Mouse (Mus musculus) CH12.LX (cell line): ENCODE measurements around the gene Zcchc7. TPM values are rescaled to one million over a fixed set of nuclear protein-coding genes. Genes with fewer than 3 reads are reported as not detected.
A peak's percentile ranks its signal among the peaks of the same experiment; 100 is the strongest.

Experiments used
- DNase-seq: peaks from one replicate; pipeline ENCODE4 v3.0.0-alpha.2; 2013; ENCODE audit errors: extremely low read depth
- H3K27ac ChIP-seq: 2 replicates; pipeline ENCODE4 v1.5.1; 2012; ENCODE audit warnings: low read depth, mild to moderate bottlenecking, control low read depth, moderate library complexity; ENCODE audit not compliant: insufficient read depth
- H3K27me3 ChIP-seq: replicated peaks from 2 replicates; pipeline ENCODE3; 2012; ENCODE audit warnings: inconsistent platforms
- H3K36me3 ChIP-seq, 2 experiments: replicated peaks in 1 of 2; 2 replicates each; pipeline versions ENCODE3 to v1.6.1; 2012; ENCODE audit warnings: inconsistent platforms in 1 of 2, low read length in 1 of 2, mild to moderate bottlenecking in 1 of 2, mixed read lengths in 1 of 2, moderate library complexity in 1 of 2; ENCODE audit not compliant: control insufficient read depth in 1 of 2, insufficient read depth in 1 of 2
- H3K4me1 ChIP-seq, 2 experiments: 2 replicates each; pipeline ENCODE4 v1.6.1; 2012; ENCODE audit warnings: inconsistent platforms in 1 of 2, moderate library complexity in 1 of 2; ENCODE audit not compliant: insufficient read depth in 2 of 2, control insufficient read depth in 1 of 2
- H3K4me2 ChIP-seq: 2 replicates; pipeline ENCODE4 v1.6.1; 2012; ENCODE audit warnings: low read depth, mild to moderate bottlenecking, control low read depth; ENCODE audit not compliant: poor library complexity, insufficient read depth, severe bottlenecking
- H3K4me3 ChIP-seq, 3 experiments: fragments of 150-350 bp in 1 of 3; sonication (generic) in 1 of 3; replicated peaks in 1 of 3; 2 replicates each; pipeline versions ENCODE3 to v1.5.1; 2011 to 2012; ENCODE audit warnings: low read depth in 2 of 3, low read length in 2 of 3, mild to moderate bottlenecking in 2 of 3, moderate library complexity in 2 of 3, control low read depth in 1 of 3, improper control_type of control experiment in 1 of 3, inconsistent platforms in 1 of 3, mixed read lengths in 1 of 3; ENCODE audit not compliant: poor library complexity in 1 of 3
- H3K79me2 ChIP-seq: replicated peaks from 2 replicates; pipeline ENCODE4 v1.6.1; 2012; ENCODE audit warnings: mild to moderate bottlenecking, moderate library complexity; ENCODE audit not compliant: control insufficient read depth, poor library complexity, insufficient read depth, severe bottlenecking; ENCODE audit errors: extremely low read depth
- H3K9ac ChIP-seq: 2 replicates; pipeline ENCODE4 v1.6.1; 2012; ENCODE audit warnings: low read depth, mild to moderate bottlenecking, control low read depth, moderate library complexity; ENCODE audit not compliant: insufficient read depth
- H3K9me3 ChIP-seq: replicated peaks from 2 replicates; pipeline ENCODE3; 2012; ENCODE audit warnings: low read length, inconsistent platforms, mixed read lengths
- BHLHE40 ChIP-seq: IDR thresholded peaks from 2 replicates; pipeline ENCODE4 v1.6.1; 2011; ENCODE audit warnings: mild to moderate bottlenecking, low read depth, low read length, improper control_type of control experiment
- CHD2 ChIP-seq: IDR thresholded peaks from 2 replicates; pipeline ENCODE4 v1.6.1; 2011; ENCODE audit warnings: low read length, improper control_type of control experiment
- CTCF ChIP-seq, 2 experiments: IDR thresholded peaks in 1 of 2; conservative IDR thresholded peaks in 1 of 2; 2 replicates each; pipeline ENCODE4 v1.5.1; 2011 to 2012; ENCODE audit warnings: low read depth in 2 of 2, low read length in 2 of 2, improper control_type of control experiment in 1 of 2, inconsistent platforms in 1 of 2, mild to moderate bottlenecking in 1 of 2, moderate library complexity in 1 of 2
- E2F4 ChIP-seq: IDR thresholded peaks from 2 replicates; pipeline ENCODE4 v1.6.1; 2011; ENCODE audit warnings: low read depth, low read length, improper control_type of control experiment; ENCODE audit not compliant: insufficient replicate concordance
- ELF1 ChIP-seq: IDR thresholded peaks from 2 replicates; pipeline ENCODE4 v1.6.1; 2014; ENCODE audit warnings: low read depth, mild to moderate bottlenecking, inconsistent platforms, low read length, improper control_type of control experiment
- EP300 ChIP-seq: IDR thresholded peaks from 2 replicates; pipeline ENCODE4 v1.6.1; 2011; ENCODE audit warnings: low read length, improper control_type of control experiment
- ETS1 ChIP-seq: conservative IDR thresholded peaks from 2 replicates; pipeline ENCODE4 v1.6.1; 2012; ENCODE audit warnings: low read depth, mild to moderate bottlenecking, inconsistent platforms, low read length, improper control_type of control experiment, moderate library complexity
- GABPA ChIP-seq: IDR thresholded peaks from 2 replicates; pipeline ENCODE4 v1.6.1; 2012; ENCODE audit warnings: low read depth, low read length, improper control_type of control experiment, inconsistent platforms; ENCODE audit not compliant: insufficient replicate concordance
- HCFC1 ChIP-seq: IDR thresholded peaks from 2 replicates; pipeline ENCODE4 v1.6.1; 2012; ENCODE audit warnings: low read depth, mild to moderate bottlenecking, inconsistent platforms, low read length, improper control_type of control experiment
- IRF4 ChIP-seq: IDR thresholded peaks from 2 replicates; pipeline ENCODE4 v1.6.1; 2014; ENCODE audit warnings: low read depth, mild to moderate bottlenecking, inconsistent platforms, low read length, improper control_type of control experiment
- JUN ChIP-seq: IDR thresholded peaks from 2 replicates; pipeline ENCODE4 v1.6.1; 2011; ENCODE audit warnings: low read depth, mild to moderate bottlenecking, low read length, improper control_type of control experiment, moderate library complexity; ENCODE audit not compliant: insufficient read depth
- JUND ChIP-seq: conservative IDR thresholded peaks from 2 replicates; pipeline ENCODE4 v1.6.1; 2011; ENCODE audit warnings: low read depth, low read length, improper control_type of control experiment
- MAFK ChIP-seq: IDR thresholded peaks from 2 replicates; pipeline ENCODE4 v1.6.1; 2011; ENCODE audit warnings: low read length, improper control_type of control experiment; ENCODE audit not compliant: insufficient replicate concordance
- MAX ChIP-seq: IDR thresholded peaks from 2 replicates; pipeline ENCODE4 v1.6.1; 2011; ENCODE audit warnings: low read length, improper control_type of control experiment
- MAZ ChIP-seq: IDR thresholded peaks from 2 replicates; pipeline ENCODE4 v1.6.1; 2012; ENCODE audit warnings: low read depth, mild to moderate bottlenecking, inconsistent platforms, low read length, improper control_type of control experiment, moderate library complexity
- MXI1 ChIP-seq: IDR thresholded peaks from 2 replicates; pipeline ENCODE4 v1.6.1; 2011; ENCODE audit warnings: mild to moderate bottlenecking, low read depth, low read length, improper control_type of control experiment
- MYC ChIP-seq: IDR thresholded peaks from 2 replicates; pipeline ENCODE4 v1.6.1; 2011; ENCODE audit warnings: low read depth, mild to moderate bottlenecking, improper control_type of control experiment, low read length
- NELFE ChIP-seq: IDR thresholded peaks from 2 replicates; pipeline ENCODE4 v1.6.1; 2011; ENCODE audit warnings: low read depth, low read length, improper control_type of control experiment
- NRF1 ChIP-seq: IDR thresholded peaks from 2 replicates; pipeline ENCODE4 v1.6.1; 2014; ENCODE audit warnings: low read depth, mild to moderate bottlenecking, inconsistent platforms, low read length, improper control_type of control experiment, moderate library complexity
- PAX5 ChIP-seq: IDR thresholded peaks from 2 replicates; pipeline ENCODE4 v1.6.1; 2012; ENCODE audit warnings: low read length, inconsistent platforms, mixed read lengths
- POLR2AphosphoS2 ChIP-seq: IDR thresholded peaks from 2 replicates; pipeline ENCODE4 v1.6.1; 2011; ENCODE audit warnings: low read depth, low read length, improper control_type of control experiment
- RAD21 ChIP-seq: IDR thresholded peaks from 2 replicates; pipeline ENCODE4 v1.6.1; 2011; ENCODE audit warnings: low read depth, mild to moderate bottlenecking, low read length, improper control_type of control experiment, moderate library complexity
- SIN3A ChIP-seq: IDR thresholded peaks from 2 replicates; pipeline ENCODE4 v1.6.1; 2012; ENCODE audit warnings: low read length, improper control_type of control experiment, inconsistent platforms
- SMC3 ChIP-seq: IDR thresholded peaks from 2 replicates; pipeline ENCODE4 v1.6.1; 2011; ENCODE audit warnings: low read depth, low read length, improper control_type of control experiment
- TBP ChIP-seq: conservative IDR thresholded peaks from 2 replicates; pipeline ENCODE4 v1.6.1; 2011; ENCODE audit warnings: low read depth, low read length, improper control_type of control experiment
- USF1 ChIP-seq: IDR thresholded peaks from 2 replicates; pipeline ENCODE4 v1.6.1; 2014; ENCODE audit warnings: low read depth, mild to moderate bottlenecking, inconsistent platforms, low read length, improper control_type of control experiment
- USF2 ChIP-seq: conservative IDR thresholded peaks from 2 replicates; pipeline ENCODE4 v1.6.1; 2011; ENCODE audit warnings: low read depth, low read length, improper control_type of control experiment
- ZC3H11A ChIP-seq: IDR thresholded peaks from 2 replicates; pipeline ENCODE4 v1.6.1; 2012; ENCODE audit warnings: low read depth, mild to moderate bottlenecking, inconsistent platforms, low read length, improper control_type of control experiment
- ZKSCAN1 ChIP-seq: IDR thresholded peaks from 2 replicates; pipeline ENCODE4 v1.6.1; 2012; ENCODE audit warnings: low read depth, inconsistent platforms, low read length, improper control_type of control experiment, borderline replicate concordance
- dilution Hi-C: fragments of 300-500 bp; cut with MboI; formaldehyde crosslinking; loops from 2 replicates; pipeline ENCODE4 v1.14.3; 2020; ENCODE audit warnings: low sequenced_read_pairs; ENCODE audit not compliant: extremely low pct_unique_long_range_greater_than_20kb, extremely low pct_ligation_motif_present
- in situ Hi-C: fragments of 300-500 bp; cut with MboI; formaldehyde crosslinking; loops from 3 replicates; pipeline ENCODE4 v1.14.3; 2019; ENCODE audit warnings: low sequenced_read_pairs, low pct_ligation_motif_present, low pct_unique_long_range_greater_than_20kb, mixed read lengths
- polyA plus RNA-seq: library from polyadenylated mRNA; unstranded; fragments of >175 nt; gene quantifications from 2 replicates; pipeline ENCODE4 v1.2.1, GENCODE M21; 2012; ENCODE audit warnings: low read depth; ENCODE audit not compliant: insufficient read length
- total RNA-seq, 2 experiments: library from RNA; depleted of rRNA; stranded (reverse); fragments of 300-350 nt in 1 of 2; fragments of >200 nt in 1 of 2; gene quantifications; 2 replicates each; pipeline ENCODE4 v1.2.3; 2012 to 2014

Zcchc7 gene
- total and polyA plus RNA-seq, 3 experiments, result 21.0 to 27.6 (median 25.2) TPM

GRCm38 (mm10) chr4:44780462-44781157 is 24.9 kb downstream of the Zcchc7 start:
- dilution Hi-C loops, result no loop called here
- peak; percentile 80 for DNase-seq

DNA sequence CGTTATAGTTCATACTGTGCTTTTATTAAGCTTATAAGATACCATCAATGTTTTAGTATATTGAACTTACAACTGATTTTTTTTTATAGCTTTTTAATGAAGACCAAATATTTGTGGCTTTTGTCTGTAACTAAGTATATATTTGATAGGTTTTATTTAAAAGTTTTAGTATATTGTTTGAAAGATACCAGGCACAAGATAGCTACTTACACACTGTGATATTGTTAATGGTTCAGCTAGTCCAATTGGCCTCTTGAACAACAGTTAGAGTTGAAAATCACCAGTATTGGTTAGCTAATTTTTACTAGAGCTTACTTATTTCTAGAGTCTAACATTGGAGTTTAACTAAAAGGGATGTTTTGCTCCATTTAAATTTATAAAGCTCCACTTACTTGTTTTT is 25.8 kb downstream of the Zcchc7 start:
- TF ChIP-seq ZKSCAN1 (no peak), E2F4 (no peak), PAX5 (no peak), GABPA (no peak), MAZ (no peak), JUND (no peak), JUN (no peak), CHD2 (no peak)
- Histone ChIP-seq H3K27ac (no peak overlapping the region), H3K4me1 (peaks cover 4 to 55% of the 10 kb centered on the region in 2 experiments; a peak in 3 of 4 replicates), H3K4me2 (no peak overlapping the region), H3K79me2 (peaks cover 5% of the 10 kb centered on the region; the same call in 1 of the 2 replicates), H3K9me3 (no peaks in the 10 kb centered on the region), H3K36me3 (peaks cover 0 to 8% of the 10 kb centered on the region in 2 experiments), H3K4me3 (no peak overlapping the region), H3K27me3 (no peaks in the 10 kb centered on the region), H3K9ac (no peak overlapping the region)
- in situ Hi-C loops (no loop called here), dilution Hi-C loops (no loop called here)
- DNase-seq, result no peak

More at GRCm38 (mm10) chr4:44780462-44781157, 24.9 kb downstream of the Zcchc7 start:
- H3K27ac ChIP-seq, result no peak overlapping the region
- H3K4me2 ChIP-seq, result peak overlapping the region; percentile 16
- no peaks in the 10 kb centered on the region for H3K27me3 ChIP-seq
- no peaks in the 10 kb centered on the region for H3K9me3 ChIP-seq
- no peak overlapping the region for H3K4me3 ChIP-seq
- in situ Hi-C loops, result no loop called here
- H3K9ac ChIP-seq, result no peak overlapping the region
- H3K4me1 ChIP-seq, result peaks cover 4 to 55% of the 10 kb centered on the region in 2 experiments; a peak in 3 of 4 replicates
- H3K79me2 ChIP-seq, result peaks cover 5% of the 10 kb centered on the region; the same call in 1 of the 2 replicates
- TF ChIP-seq NRF1 (no peak), MAFK (no peak), MXI1 (peak; percentile 76; the same call in 1 of the 2 replicates), RAD21 (no peak), JUND (no peak), USF1 (no peak), BHLHE40 (peak; percentile 81), JUN (no peak), PAX5 (no peak), USF2 (0 out of 2 replicates have a peak, but pooled peaks have one; percentile 10), SIN3A (no peak), CTCF (conservative IDR thresholded peaks at IDR 0.05 in 1 of 2, IDR thresholded peaks at IDR 0.05 in 1 of 2; ENCODE audit: low read depth in 2 of 2, low read length in 2 of 2) (no peak), CHD2 (peak; percentile 71), ZC3H11A (no peak), TBP (no peak), HCFC1 (no peak), POLR2AphosphoS2 (no peak), ELF1 (no peak), EP300 (peak; percentile 60; the same call in 1 of the 2 replicates), NELFE (no peak), MAX (peak; percentile 88), IRF4 (0 out of 2 replicates have a peak, but pooled peaks have one; percentile 23), MAZ (no peak), ETS1 (no peak), MYC (peak; percentile 23; the same call in 1 of the 2 replicates), SMC3 (no peak)
- H3K36me3 ChIP-seq, result peaks cover 0 to 6% of the 10 kb centered on the region in 2 experiments
